Mouse (Mus musculus) ES-E14 (cell line): ENCODE measurements around the gene Nova2. TPM values are rescaled to one million over a fixed set of nuclear protein-coding genes. Genes with fewer than 3 reads are reported as not detected.
A peak's percentile ranks its signal among the peaks of the same experiment; 100 is the strongest.

Source experiments
- DNase-seq: peaks from one replicate; pipeline ENCODE4 v3.0.0-alpha.2; 2013; ENCODE audit warnings: low read depth, low spot score
- H3K27ac ChIP-seq: 2 replicates; pipeline ENCODE4 v1.5.1; 2012; ENCODE audit warnings: low read depth, mild to moderate bottlenecking, low read length, moderate library complexity, mixed read lengths; ENCODE audit not compliant: poor library complexity, insufficient read depth, severe bottlenecking
- H3K36me3 ChIP-seq: 2 replicates; pipeline ENCODE4 v1.6.1; 2012; ENCODE audit warnings: mild to moderate bottlenecking, low read length, moderate library complexity, mixed read lengths; ENCODE audit not compliant: control insufficient read depth, poor library complexity, insufficient read depth, severe bottlenecking
- H3K4me1 ChIP-seq, 2 experiments: fragments of 150-350 bp in 1 of 2; sonication (generic) in 1 of 2; 2 replicates each; pipeline ENCODE4 v1.6.1; 2012; ENCODE audit warnings: low read length in 2 of 2, mild to moderate bottlenecking in 1 of 2, mixed read lengths in 1 of 2; ENCODE audit not compliant: control insufficient read depth in 2 of 2, insufficient read depth in 2 of 2, poor library complexity in 1 of 2
- H3K4me3 ChIP-seq, 2 experiments: fragments of 150-350 bp in 1 of 2; sonication (generic) in 1 of 2; 2 replicates each; pipeline ENCODE4 v1.5.1; 2012; ENCODE audit warnings: low read length in 2 of 2, low read depth in 1 of 2, mild to moderate bottlenecking in 1 of 2, mixed read lengths in 1 of 2; ENCODE audit not compliant: insufficient read depth in 1 of 2, poor library complexity in 1 of 2, severe bottlenecking in 1 of 2
- H3K9ac ChIP-seq: 2 replicates; pipeline ENCODE4 v1.6.1; 2012; ENCODE audit warnings: low read depth, mild to moderate bottlenecking, low read length, mixed read lengths; ENCODE audit not compliant: poor library complexity, insufficient read depth, severe bottlenecking
- H3K9me3 ChIP-seq: fragments of 150-350 bp; sonication (generic); 2 replicates; pipeline ENCODE4 v1.6.1; 2012; ENCODE audit warnings: low read depth, mild to moderate bottlenecking, low read length; ENCODE audit not compliant: control insufficient read depth, insufficient read depth
- CHD2 ChIP-seq: IDR thresholded peaks from 2 replicates; pipeline ENCODE4 v1.6.1; 2014; ENCODE audit warnings: mild to moderate bottlenecking, low read depth, low read length, inconsistent platforms
- HCFC1 ChIP-seq: IDR thresholded peaks from 2 replicates; pipeline ENCODE4 v1.6.1; 2012; ENCODE audit warnings: low read length, inconsistent platforms, borderline replicate concordance; ENCODE audit not compliant: insufficient read depth
- MAFK ChIP-seq: IDR thresholded peaks from 2 replicates; pipeline ENCODE4 v1.6.1; 2014; ENCODE audit warnings: mild to moderate bottlenecking, low read depth, low read length, inconsistent platforms; ENCODE audit not compliant: insufficient read depth
- ZC3H11A ChIP-seq: IDR thresholded peaks from 2 replicates; pipeline ENCODE4 v1.6.1; 2012; ENCODE audit warnings: low read depth, mild to moderate bottlenecking, inconsistent platforms, low read length, borderline replicate concordance
- ZNF384 ChIP-seq: IDR thresholded peaks from 2 replicates; pipeline ENCODE4 v1.6.1; 2012; ENCODE audit warnings: low read depth, low read length, inconsistent platforms
- in situ Hi-C, 2 experiments: fragments of 600-800 bp; cut with MboI; formaldehyde crosslinking; loops; one replicate each; pipeline ENCODE4 v1.15.1; 2025; ENCODE audit warnings: low sequenced_read_pairs in 2 of 2, inconsistent platforms in 1 of 2; ENCODE audit not compliant: unreplicated experiment in 2 of 2
- total RNA-seq: library from RNA; depleted of rRNA; stranded (reverse); fragments of 300-350 nt; gene quantifications from 2 replicates; pipeline ENCODE4 v1.2.3, GENCODE M21; 2012

Nova2 gene
- total RNA-seq, 1 experiment = 0.80 TPM

DNA sequence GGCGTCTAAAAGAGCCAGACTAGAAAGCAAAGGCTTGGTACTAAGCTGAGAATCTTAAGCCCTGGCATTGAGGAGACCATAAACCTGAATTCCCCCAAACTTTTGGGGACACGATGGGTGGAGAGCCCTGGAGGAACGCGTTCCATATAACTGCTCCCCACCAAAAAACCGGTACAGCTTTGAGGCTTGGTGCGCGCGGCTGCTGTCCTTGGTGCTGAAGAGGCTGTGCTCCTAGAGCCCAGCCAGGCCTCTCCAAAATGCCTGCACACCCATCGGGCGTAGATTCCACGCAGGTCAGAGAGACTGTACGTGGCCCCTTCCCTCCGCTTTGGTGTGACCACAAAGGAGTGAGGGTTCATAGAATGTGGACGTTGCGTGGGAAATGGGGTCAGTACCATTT is 25.7 kb downstream of the Nova2 start:
- TF ChIP-seq HCFC1 (0 out of 2 replicates have a peak, but pooled peaks have one; percentile 47), ZNF384 (no peak)
- H3K9ac ChIP-seq = no peak overlapping the region
- peak overlapping the region in 1 of 2 experiments; percentile 1; a peak in 1 of 4 replicates for H3K4me3 ChIP-seq
- H3K9me3 ChIP-seq = no peaks in the 10 kb centered on the region
- no peak for DNase-seq
- no peaks in the 10 kb centered on the region for H3K36me3 ChIP-seq
- H3K4me1 ChIP-seq = peaks cover 0 to 25% of the 10 kb centered on the region in 2 experiments; a peak in 2 of 4 replicates
- H3K27ac ChIP-seq = no peak overlapping the region
- in situ Hi-C loops = no loop called here

GRCm38 (mm10) chr7:18957569-18958383 is 32.1 kb downstream of the Nova2 start:
- Histone ChIP-seq H3K4me3 (peak overlapping the region; percentile 68), H3K4me1 (peaks cover 0 to 12% of the 10 kb centered on the region in 2 experiments; a peak in 2 of 4 replicates), H3K27ac (no peak overlapping the region), H3K9me3 (no peaks in the 10 kb centered on the region), H3K36me3 (0 out of 2 replicates have a peak, but pooled peaks cover 2% of the 10 kb centered on the region), H3K9ac (peak overlapping the region; percentile 78)
- peak; percentile 39 for DNase-seq
- in situ Hi-C loops = no loop called here
- TF ChIP-seq CHD2 (no peak), HCFC1 (no peak), MAFK (no peak), ZC3H11A (no peak), ZNF384 (no peak)

DNA sequence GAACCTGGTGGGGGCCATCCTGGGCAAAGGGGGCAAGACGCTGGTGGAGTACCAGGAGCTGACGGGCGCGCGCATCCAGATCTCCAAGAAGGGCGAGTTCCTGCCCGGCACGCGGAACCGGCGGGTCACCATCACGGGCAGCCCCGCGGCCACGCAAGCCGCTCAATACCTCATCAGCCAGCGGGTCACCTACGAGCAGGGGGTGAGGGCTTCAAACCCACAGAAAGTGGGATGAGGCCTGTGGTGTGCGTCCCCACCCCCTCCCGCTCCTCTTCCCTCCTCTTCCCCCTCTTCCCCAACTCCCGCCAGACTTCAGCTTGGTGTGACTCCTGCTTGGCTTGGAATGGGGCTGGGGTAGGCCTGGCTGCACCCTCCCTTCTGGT is 32.7 kb downstream of the Nova2 start:
- H3K9me3 ChIP-seq = no peaks in the 10 kb centered on the region
- in situ Hi-C loops = no loop called here
- H3K9ac ChIP-seq = peak overlapping the region; percentile 78
- peak overlapping the region; percentile 68 for H3K4me3 ChIP-seq
- DNase-seq = no peak
- TF ChIP-seq HCFC1 (no peak), ZC3H11A (no peak), CHD2 (no peak), MAFK (no peak), ZNF384 (no peak)
- H3K4me1 ChIP-seq = peaks cover 0 to 17% of the 10 kb centered on the region in 2 experiments; a peak in 2 of 4 replicates
- peak overlapping the region; percentile 28; the same call in 1 of the 2 replicates for H3K27ac ChIP-seq
- 0 out of 2 replicates have a peak, but pooled peaks cover 2% of the 10 kb centered on the region for H3K36me3 ChIP-seq

DNA sequence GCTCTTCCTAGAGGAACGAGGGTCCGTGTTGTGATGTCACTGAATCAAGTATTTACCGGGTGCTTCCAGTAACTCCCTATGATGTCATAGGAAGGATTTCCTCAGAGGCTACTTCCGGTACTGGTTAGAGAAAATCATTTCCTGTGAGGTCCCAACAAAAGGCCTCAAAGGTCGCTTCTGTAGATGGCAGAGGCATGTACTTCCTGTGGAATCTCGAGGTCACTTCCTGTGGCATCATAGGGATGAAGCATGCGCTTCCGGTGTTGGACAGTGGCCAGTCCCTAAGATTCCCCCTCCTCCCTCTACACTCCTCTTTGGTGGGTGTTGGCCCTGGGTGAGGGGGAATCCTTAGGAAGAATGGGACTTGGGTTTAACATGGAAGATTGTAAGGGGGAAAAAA is 33.8 kb downstream of the Nova2 start:
- H3K36me3 ChIP-seq = 0 out of 2 replicates have a peak, but pooled peaks cover 2% of the 10 kb centered on the region
- in situ Hi-C loops = no loop called here
- no peak overlapping the region for H3K4me3 ChIP-seq
- TF ChIP-seq HCFC1 (no peak), CHD2 (no peak), MAFK (no peak), ZC3H11A (no peak), ZNF384 (no peak)
- no peaks in the 10 kb centered on the region for H3K9me3 ChIP-seq
- no peak for DNase-seq
- no peak overlapping the region for H3K27ac ChIP-seq
- H3K9ac ChIP-seq = no peak overlapping the region
- H3K4me1 ChIP-seq = peaks cover 0 to 21% of the 10 kb centered on the region in 2 experiments; a peak in 2 of 4 replicates
